Mouse (Mus musculus): ENCODE results near the gene Bglap. TPM values are rescaled to one million over a fixed set of nuclear protein-coding genes. Genes with fewer than 3 reads are reported as not detected.
A peak's percentile ranks its signal among the peaks of the same experiment; 100 is the strongest.

Gene Bglap
- polyA plus RNA-seq, 1 experiment from 2014 or later: not detected

DNA sequence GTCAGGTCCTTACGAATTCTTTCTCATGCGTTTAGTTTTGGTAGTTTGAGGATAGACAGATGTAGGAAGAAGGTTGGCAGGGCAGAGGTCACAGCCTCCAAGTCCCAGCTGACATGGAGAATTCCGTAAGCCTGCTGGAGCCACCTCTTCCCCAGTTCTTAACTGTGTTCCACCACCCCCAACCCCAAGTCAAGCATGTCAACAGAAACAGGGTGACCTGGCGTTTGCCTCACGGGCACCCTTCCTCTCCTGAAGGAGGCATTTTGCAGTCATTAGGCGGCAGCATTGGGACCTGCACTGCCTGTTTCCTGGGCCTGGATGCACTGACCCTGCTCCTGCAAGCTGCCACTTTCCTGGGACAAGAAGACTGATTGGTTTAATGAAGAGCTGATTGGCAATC, 33.8 kb upstream of the Bglap start:
- ATAC-seq (replicated peaks; ENCODE audit: low FRiP score): no peak
- Histone ChIP-seq H3K36me3 (ENCODE audit: control insufficient read depth, insufficient read depth, low read length) (peaks cover 2% of the 10 kb centered on the region; the same call in 1 of the 2 replicates), H3K27me3 (ENCODE audit: control insufficient read depth, insufficient read depth, low read length) (no peaks in the 10 kb centered on the region), H3K9me3 (ENCODE audit: control insufficient read depth, low read length) (no peaks in the 10 kb centered on the region), H3K4me1 (replicated peaks; ENCODE audit: control insufficient read depth, insufficient read depth, low read length) (no peaks in the 10 kb centered on the region), H3K4me3 (ENCODE audit: low read depth, low read length) (no peak overlapping the region), H3K4me2 (ENCODE audit: low read depth, low read length, severe bottlenecking) (no peak overlapping the region), H3K27ac (ENCODE audit: low read depth, low read length) (no peak overlapping the region), H3K9ac (ENCODE audit: low read length) (no peak overlapping the region)
- DNase-seq (ENCODE audit: low spot score): no peak
- 89% methylated on average over 6 of the region's 6 CpGs for WGBS

DNA sequence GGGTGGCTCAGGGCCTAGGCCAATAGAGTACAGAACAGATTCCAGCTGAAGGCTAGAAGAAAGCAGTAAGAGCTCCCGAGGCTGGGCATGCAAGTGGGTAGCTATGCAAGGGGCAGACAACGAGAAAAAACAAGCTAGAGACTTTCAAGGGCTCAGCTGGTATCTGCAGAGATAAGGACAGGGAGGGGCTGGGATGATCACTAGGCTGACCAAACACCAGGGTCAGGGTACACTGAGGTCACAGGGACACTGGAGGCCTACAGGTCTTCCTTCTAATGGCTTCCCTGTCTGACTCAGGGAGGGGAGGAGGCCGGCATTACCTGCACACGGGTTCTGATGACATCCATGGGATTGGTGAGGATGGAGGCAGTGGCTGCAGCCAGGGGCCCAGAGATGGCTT, 31.4 kb upstream of the Bglap start:
- Histone ChIP-seq H3K4me1 (replicated peaks; ENCODE audit: control insufficient read depth, insufficient read depth, low read length) (no peaks in the 10 kb centered on the region), H3K9me3 (ENCODE audit: control insufficient read depth, low read length) (no peaks in the 10 kb centered on the region), H3K36me3 (ENCODE audit: control insufficient read depth, insufficient read depth, low read length) (peaks cover 2% of the 10 kb centered on the region; the same call in 1 of the 2 replicates), H3K27ac (ENCODE audit: low read depth, low read length) (no peak overlapping the region), H3K4me2 (ENCODE audit: low read depth, low read length, severe bottlenecking) (no peak overlapping the region), H3K27me3 (ENCODE audit: control insufficient read depth, insufficient read depth, low read length) (no peaks in the 10 kb centered on the region), H3K9ac (ENCODE audit: low read length) (no peak overlapping the region), H3K4me3 (ENCODE audit: low read depth, low read length) (no peak overlapping the region)
- no peak for ATAC-seq (replicated peaks; ENCODE audit: low FRiP score)
- WGBS: 88% methylated on average over 4 of the region's 4 CpGs
- DNase-seq (ENCODE audit: low spot score): no peak

DNA sequence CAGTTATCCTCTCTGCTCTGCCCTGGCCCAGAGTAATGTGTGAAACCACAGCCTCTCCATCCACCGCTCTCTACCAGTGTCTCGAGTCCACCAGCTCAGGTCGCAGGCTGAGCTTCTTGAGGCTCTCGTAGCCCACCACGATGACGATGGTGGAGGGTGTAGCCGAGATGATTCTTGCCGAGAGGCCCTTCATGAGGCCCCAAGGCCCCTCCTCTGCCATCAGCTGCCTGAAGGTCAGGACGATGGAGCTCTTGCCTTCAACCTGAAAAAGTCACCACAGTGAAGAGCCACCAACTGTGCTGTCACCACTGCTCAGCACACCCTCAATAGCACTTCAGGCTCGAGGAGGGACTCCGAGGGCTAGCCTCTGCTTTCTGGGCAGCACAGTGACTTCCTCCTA, 28.4 kb upstream of the Bglap start:
- no peak overlapping the region for H3K4me3 ChIP-seq (ENCODE audit: low read depth, low read length)
- ATAC-seq (replicated peaks; ENCODE audit: low FRiP score) (no peak), DNase-seq (ENCODE audit: low spot score) (no peak)
- no peaks in the 10 kb centered on the region for H3K9me3 ChIP-seq (ENCODE audit: control insufficient read depth, low read length)
- H3K4me2 ChIP-seq (ENCODE audit: low read depth, low read length, severe bottlenecking): no peak overlapping the region
- H3K27ac ChIP-seq (ENCODE audit: low read depth, low read length): no peak overlapping the region
- no peaks in the 10 kb centered on the region; the same call in 1 of the 2 replicates for H3K36me3 ChIP-seq (ENCODE audit: control insufficient read depth, insufficient read depth, low read length)
- no peak overlapping the region for H3K9ac ChIP-seq (ENCODE audit: low read length)
- no peaks in the 10 kb centered on the region for H3K27me3 ChIP-seq (ENCODE audit: control insufficient read depth, insufficient read depth, low read length)
- WGBS: 90% methylated on average over 11 of the region's 11 CpGs
- peaks cover 4% of the 10 kb centered on the region; the same call in 1 of the 2 replicates for H3K4me1 ChIP-seq (replicated peaks; ENCODE audit: control insufficient read depth, insufficient read depth, low read length)

DNA sequence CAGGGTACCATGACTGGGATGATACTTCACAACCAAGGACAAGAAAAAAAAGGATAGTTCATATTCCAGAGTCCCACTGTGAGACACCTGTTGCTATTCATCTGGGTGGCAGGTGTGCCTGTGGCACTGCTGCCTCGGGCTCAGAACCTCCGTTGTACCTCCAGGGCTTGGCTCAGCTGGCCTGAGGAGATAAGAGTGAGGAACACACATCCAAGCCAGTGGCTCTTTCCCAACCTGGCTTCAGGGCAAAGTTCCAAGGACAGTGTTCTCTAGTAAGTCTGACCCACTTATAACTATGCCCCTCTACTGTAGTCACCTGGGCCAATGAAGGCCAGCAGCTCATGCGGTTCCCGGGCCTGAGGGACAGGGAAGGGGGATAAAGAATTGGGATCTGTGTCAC, 27.4 kb upstream of the Bglap start:
- no peak overlapping the region for H3K4me3 ChIP-seq (ENCODE audit: low read depth, low read length)
- no peaks in the 10 kb centered on the region for H3K36me3 ChIP-seq (ENCODE audit: control insufficient read depth, insufficient read depth, low read length)
- no peaks in the 10 kb centered on the region for H3K27me3 ChIP-seq (ENCODE audit: control insufficient read depth, insufficient read depth, low read length)
- no peaks in the 10 kb centered on the region for H3K9me3 ChIP-seq (ENCODE audit: control insufficient read depth, low read length)
- no peak overlapping the region for H3K9ac ChIP-seq (ENCODE audit: low read length)
- DNase-seq (ENCODE audit: low spot score): no peak
- no peak for ATAC-seq (replicated peaks; ENCODE audit: low FRiP score)
- H3K4me2 ChIP-seq (ENCODE audit: low read depth, low read length, severe bottlenecking): no peak overlapping the region
- WGBS: 87% methylated on average over 4 of the region's 4 CpGs
- H3K4me1 ChIP-seq (replicated peaks; ENCODE audit: control insufficient read depth, insufficient read depth, low read length): peaks cover 4% of the 10 kb centered on the region; the same call in 1 of the 2 replicates
- no peak overlapping the region for H3K27ac ChIP-seq (ENCODE audit: low read depth, low read length)

DNA sequence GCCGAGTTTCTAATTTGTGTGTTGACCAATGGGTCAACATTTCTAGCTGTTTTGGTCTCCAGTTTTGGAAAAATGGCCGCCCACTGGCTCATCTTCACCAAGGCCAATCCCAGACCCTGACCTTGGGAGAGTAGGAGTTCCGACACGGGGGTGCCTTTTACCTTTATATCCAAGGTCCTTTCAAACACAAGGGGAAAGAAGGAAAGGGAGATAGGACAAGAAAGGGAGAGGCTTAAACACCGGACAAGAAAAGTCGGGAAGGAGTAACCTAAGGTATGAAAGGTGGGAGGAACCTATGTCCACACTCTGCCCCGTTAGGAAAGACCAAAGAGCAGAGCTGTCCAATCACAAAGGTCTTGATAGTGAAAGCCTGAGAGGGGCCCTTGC, 26.4 kb upstream of the Bglap start:
- Histone ChIP-seq H3K9ac (ENCODE audit: low read length) (peak overlapping the region; percentile 89), H3K36me3 (ENCODE audit: control insufficient read depth, insufficient read depth, low read length) (no peaks in the 10 kb centered on the region), H3K4me1 (replicated peaks; ENCODE audit: control insufficient read depth, insufficient read depth, low read length) (peaks cover 4% of the 10 kb centered on the region; the same call in 1 of the 2 replicates), H3K4me2 (ENCODE audit: low read depth, low read length, severe bottlenecking) (peak overlapping the region; percentile 58), H3K9me3 (ENCODE audit: control insufficient read depth, low read length) (no peaks in the 10 kb centered on the region), H3K4me3 (ENCODE audit: low read depth, low read length) (peak overlapping the region; percentile 70), H3K27ac (ENCODE audit: low read depth, low read length) (peak overlapping the region; percentile 91; the same call in 1 of the 2 replicates), H3K27me3 (ENCODE audit: control insufficient read depth, insufficient read depth, low read length) (no peaks in the 10 kb centered on the region)
- ATAC-seq (replicated peaks; ENCODE audit: low FRiP score) (no peak; the same call in 1 of the 2 replicates), DNase-seq (ENCODE audit: low spot score) (no peak)
- WGBS: 25% methylated on average over 7 of the region's 7 CpGs

DNA sequence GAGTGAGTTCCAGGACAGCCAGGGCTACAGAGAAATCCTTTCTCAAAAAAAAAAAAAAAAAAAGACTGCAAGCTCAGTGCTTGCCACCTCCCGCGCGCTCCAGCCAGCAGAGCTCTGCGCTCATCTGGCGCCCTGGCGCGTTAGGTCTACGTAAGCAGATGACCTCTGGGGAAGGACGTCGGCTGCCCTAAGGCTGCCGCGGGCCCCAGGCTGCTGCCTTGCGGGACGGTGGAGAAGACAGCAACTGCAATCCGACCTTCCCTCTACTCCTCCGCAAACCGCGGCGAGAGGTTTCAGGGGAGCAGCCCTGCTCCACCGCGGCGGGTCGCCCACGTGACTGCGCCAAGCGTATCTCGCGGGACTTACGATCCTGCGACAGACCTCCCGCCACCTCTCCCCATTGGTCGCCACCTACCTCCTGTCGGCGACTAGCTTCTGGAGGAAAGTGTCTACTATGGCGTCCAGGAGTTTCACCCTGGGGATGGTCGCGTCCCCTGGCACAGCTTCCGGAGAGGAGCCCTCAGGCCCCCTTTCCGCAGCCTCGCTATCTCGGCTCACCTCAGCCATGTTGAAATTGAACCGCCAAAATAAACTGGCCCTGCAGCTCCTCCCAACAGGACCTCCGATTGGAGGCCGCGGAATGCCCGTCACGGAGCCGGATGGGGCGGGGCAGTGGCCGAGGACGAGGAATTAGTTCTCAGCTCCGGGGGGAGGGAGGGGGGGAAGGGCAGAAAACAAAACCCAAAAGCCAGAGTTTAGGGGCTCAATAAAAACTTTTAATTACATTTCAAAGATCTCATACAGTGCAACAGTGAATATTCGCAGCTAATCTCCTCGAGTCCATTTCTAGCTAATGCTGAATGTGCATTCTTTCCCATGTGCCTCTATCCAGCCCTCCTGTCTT, 25.7 kb upstream of the Bglap start, which contains the start of gene Pmf1:
TSS of gene Pmf1 (minus strand) at position 591 of the 904 bp plus-strand sequence.
- DNase-seq (ENCODE audit: low spot score): peak; percentile 94
- under 1% methylated on average over 54 of the region's 54 CpGs for WGBS
- Histone ChIP-seq H3K36me3 (ENCODE audit: control insufficient read depth, insufficient read depth, low read length) (no peaks in the 10 kb centered on the region), H3K27ac (ENCODE audit: low read depth, low read length) (peak within 1 kb of the TSS; percentile 91), H3K9ac (ENCODE audit: low read length) (peak within 1 kb of the TSS; percentile 89), H3K4me1 (replicated peaks; ENCODE audit: control insufficient read depth, insufficient read depth, low read length) (peaks cover 4% of the 10 kb centered on the region; the same call in 1 of the 2 replicates), H3K9me3 (ENCODE audit: control insufficient read depth, low read length) (no peaks in the 10 kb centered on the region), H3K4me3 (ENCODE audit: low read depth, low read length) (peak within 1 kb of the TSS; percentile 70), H3K27me3 (ENCODE audit: control insufficient read depth, insufficient read depth, low read length) (no peaks in the 10 kb centered on the region), H3K4me2 (ENCODE audit: low read depth, low read length, severe bottlenecking) (peak within 1 kb of the TSS; percentile 58)
- ATAC-seq (replicated peaks; ENCODE audit: low FRiP score): peak; percentile 94

DNA sequence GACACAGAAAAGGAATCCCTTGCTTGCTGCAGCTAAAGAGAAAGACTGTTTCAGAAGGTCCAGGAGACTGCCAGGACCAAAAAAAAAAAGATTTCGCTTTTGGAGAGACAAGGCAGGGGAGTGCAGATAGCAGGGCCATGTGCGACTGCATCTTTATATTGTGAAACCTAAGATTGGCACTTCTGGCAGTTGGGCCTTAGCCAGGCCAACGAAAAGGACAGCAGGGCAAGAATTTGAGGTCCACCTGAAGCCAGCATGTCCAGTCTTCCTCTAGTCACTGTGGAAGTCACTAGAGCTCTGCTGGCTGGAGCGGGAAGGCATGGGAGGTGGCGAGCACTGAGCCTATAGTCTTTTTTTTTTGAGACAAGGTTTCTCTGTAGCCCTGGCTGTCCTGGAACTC, 24.7 kb upstream of the Bglap start:
- peaks cover 4% of the 10 kb centered on the region; the same call in 1 of the 2 replicates for H3K4me1 ChIP-seq (replicated peaks; ENCODE audit: control insufficient read depth, insufficient read depth, low read length)
- no peak for DNase-seq (ENCODE audit: low spot score)
- WGBS: 67% methylated on average over 5 of the region's 5 CpGs
- H3K4me3 ChIP-seq (ENCODE audit: low read depth, low read length): peak overlapping the region; percentile 70
- peak overlapping the region; percentile 58 for H3K4me2 ChIP-seq (ENCODE audit: low read depth, low read length, severe bottlenecking)
- no peaks in the 10 kb centered on the region for H3K27me3 ChIP-seq (ENCODE audit: control insufficient read depth, insufficient read depth, low read length)
- H3K27ac ChIP-seq (ENCODE audit: low read depth, low read length): no peak overlapping the region
- ATAC-seq (replicated peaks; ENCODE audit: low FRiP score): no peak
- peak overlapping the region; percentile 89 for H3K9ac ChIP-seq (ENCODE audit: low read length)
- no peaks in the 10 kb centered on the region; the same call in 1 of the 2 replicates for H3K36me3 ChIP-seq (ENCODE audit: control insufficient read depth, insufficient read depth, low read length)
- no peaks in the 10 kb centered on the region for H3K9me3 ChIP-seq (ENCODE audit: control insufficient read depth, low read length)

DNA sequence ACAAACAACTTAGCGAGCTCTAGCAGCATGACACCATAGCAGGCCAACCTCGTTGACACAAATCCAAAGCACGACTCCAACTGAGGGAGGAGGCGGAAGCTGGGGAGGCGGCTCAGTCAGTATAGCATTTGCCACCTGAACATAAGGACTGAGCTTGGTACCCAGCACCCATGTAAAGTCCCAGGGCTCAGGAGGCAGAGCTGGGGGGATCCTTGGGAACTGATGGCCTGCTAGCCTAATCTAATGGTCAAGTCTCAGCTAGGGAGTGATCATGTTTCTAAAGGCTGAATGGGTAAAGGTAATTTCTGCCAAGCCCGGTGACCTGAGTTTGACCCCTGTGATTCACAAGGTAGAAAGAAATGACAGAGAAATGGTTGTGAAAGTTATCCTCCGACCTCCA, 23.3 kb upstream of the Bglap start:
- no peak overlapping the region for H3K4me3 ChIP-seq (ENCODE audit: low read depth, low read length)
- peaks cover 4% of the 10 kb centered on the region; the same call in 1 of the 2 replicates for H3K4me1 ChIP-seq (replicated peaks; ENCODE audit: control insufficient read depth, insufficient read depth, low read length)
- H3K9ac ChIP-seq (ENCODE audit: low read length): no peak overlapping the region
- WGBS: 64% methylated on average over 7 of the region's 7 CpGs
- H3K9me3 ChIP-seq (ENCODE audit: control insufficient read depth, low read length): no peaks in the 10 kb centered on the region
- H3K27me3 ChIP-seq (ENCODE audit: control insufficient read depth, insufficient read depth, low read length): no peaks in the 10 kb centered on the region
- no peaks in the 10 kb centered on the region; the same call in 1 of the 2 replicates for H3K36me3 ChIP-seq (ENCODE audit: control insufficient read depth, insufficient read depth, low read length)
- H3K27ac ChIP-seq (ENCODE audit: low read depth, low read length): no peak overlapping the region
- DNase-seq (ENCODE audit: low spot score): no peak
- ATAC-seq (replicated peaks; ENCODE audit: low FRiP score): no peak
- no peak overlapping the region for H3K4me2 ChIP-seq (ENCODE audit: low read depth, low read length, severe bottlenecking)

Data from forebrain, embryonic 11.5 days (tissue).